Mouse (Mus musculus) kidney, adult 2 months (tissue): ENCODE data around the gene Shkbp1.

Experiments used
- CTCF ChIP-seq: fragments of 200-500 bp; conservative IDR thresholded peaks from 2 replicates; pipeline ENCODE4 v1.5.1; 2011; ENCODE audit warnings: low read depth, mild to moderate bottlenecking, control low read depth, low read length, moderate library complexity, mixed read lengths; ENCODE audit not compliant: insufficient read depth, insufficient read length
- POLR2A ChIP-seq: fragments of 200-500 bp; IDR thresholded peaks from one replicate; pipeline ENCODE4 v1.6.1; 2011; ENCODE audit warnings: low read depth, low read length, control low read depth

GRCm38 (mm10) chr7:27359162-27359561 lies 3.3 kb upstream of the Shkbp1 start:
- TF ChIP-seq CTCF (no peak), POLR2A (no peak)
